Mouse (Mus musculus) forebrain, embryonic 12.5 days (tissue): Measurements from ENCODE around the gene AW011738. TPM values are rescaled to one million over a fixed set of nuclear protein-coding genes. Genes with fewer than 3 reads are reported as not detected.
A peak's percentile ranks its signal among the peaks of the same experiment; 100 is the strongest.

ENCODE experiments used
- ATAC-seq: fragments of 200-750 bp; cut with Nextera tagmentation; 2 replicates; pipeline ENCODE4 v1.8.0; 2017; ENCODE audit warnings: moderate TSS enrichment; ENCODE audit not compliant: low FRiP score
- H3K27ac ChIP-seq: fragments of 300-500 bp; sonication (generic); 2 replicates; pipeline ENCODE4 v1.5.1; 2016; ENCODE audit warnings: mild to moderate bottlenecking
- H3K27me3 ChIP-seq: fragments of 300-500 bp; sonication (generic); 2 replicates; pipeline ENCODE4 v1.6.1; 2016; ENCODE audit warnings: mild to moderate bottlenecking
- H3K36me3 ChIP-seq: fragments of 300-500 bp; sonication (generic); replicated peaks from 2 replicates; pipeline ENCODE4 v1.6.1; 2016; ENCODE audit warnings: mild to moderate bottlenecking
- H3K4me1 ChIP-seq: fragments of 300-500 bp; sonication (generic); 2 replicates; pipeline ENCODE4 v1.6.1; 2016
- H3K4me2 ChIP-seq: fragments of 300-500 bp; sonication (generic); 2 replicates; pipeline ENCODE4 v1.6.1; 2016; ENCODE audit warnings: mild to moderate bottlenecking, moderate library complexity
- H3K4me3 ChIP-seq: fragments of 300-500 bp; sonication (generic); replicated peaks from 2 replicates; pipeline ENCODE4 v1.5.1; 2016; ENCODE audit warnings: mild to moderate bottlenecking
- H3K9ac ChIP-seq: fragments of 300-500 bp; sonication (generic); 2 replicates; pipeline ENCODE4 v1.6.1; 2016; ENCODE audit warnings: mild to moderate bottlenecking
- H3K9me3 ChIP-seq: fragments of 300-500 bp; sonication (generic); 2 replicates; pipeline ENCODE4 v1.6.1; 2016
- WGBS: fragments of 180-500 bp; shearing (Covaris S2); methylation state at CpG from one replicate; pipeline ENCODE4 v1.1.7; 2016; 5-methylcytosine and 5-hydroxymethylcytosine counted together
- polyA plus RNA-seq: library from polyadenylated mRNA; unstranded; fragments of >200 nt; fragmentation: Nextera tagmentation; extraction: Ambion mirVana; gene quantifications from 2 replicates; pipeline ENCODE4 v1.2.1, GENCODE M21; 2016

Gene AW011738
- polyA plus RNA-seq, 1 experiment from 2014 or later = 7.1 TPM

DNA sequence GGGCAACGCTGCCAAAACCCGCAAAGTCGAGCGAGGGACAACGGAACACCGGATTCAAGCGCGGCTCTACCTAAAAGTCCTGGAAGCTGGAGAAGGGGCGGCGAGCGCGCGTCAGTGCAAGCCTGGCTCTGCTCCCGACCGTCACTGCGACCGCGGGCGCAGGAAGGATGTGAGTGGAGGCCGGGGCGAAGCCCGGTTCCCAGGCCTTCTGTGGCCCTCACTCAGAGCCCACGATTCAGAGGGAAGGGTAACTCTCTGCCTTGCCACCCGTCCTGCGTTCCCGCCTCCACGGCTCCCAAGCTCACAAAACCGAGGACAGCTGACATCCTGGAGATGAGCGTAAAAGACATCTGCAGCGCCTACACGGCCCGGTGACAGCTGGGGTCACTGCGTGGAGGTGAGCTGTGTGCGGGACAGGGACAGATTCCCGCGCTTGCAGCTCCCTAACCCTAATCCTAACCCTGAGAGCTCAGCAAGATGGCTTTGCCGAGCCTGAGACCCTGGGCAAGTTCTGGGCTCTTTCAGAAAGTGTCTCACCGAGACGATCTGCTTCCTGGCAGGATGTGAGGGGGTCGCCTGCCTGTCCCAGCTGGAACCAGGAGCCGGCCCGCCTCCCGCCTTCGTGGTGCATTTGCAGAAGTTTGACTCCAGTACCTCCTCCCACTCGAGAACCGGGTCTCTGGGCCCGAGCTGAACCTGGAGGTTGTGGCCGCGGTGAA is 468 bp downstream of the AW011738 start:
- peak overlapping the region; percentile 90 for H3K4me2 ChIP-seq
- ATAC-seq = peak; percentile 58
- 0 out of 2 replicates have a peak, but pooled peaks cover 10% of the 10 kb centered on the region for H3K36me3 ChIP-seq
- peak overlapping the region; percentile 59 for H3K27ac ChIP-seq
- WGBS = under 1% methylated on average over 49 of the region's 49 CpGs
- peaks cover 11% of the 10 kb centered on the region; the same call in 1 of the 2 replicates for H3K27me3 ChIP-seq
- no peaks in the 10 kb centered on the region for H3K9me3 ChIP-seq
- H3K9ac ChIP-seq = peak overlapping the region; percentile 74
- H3K4me1 ChIP-seq = peaks cover 37% of the 10 kb centered on the region
- H3K4me3 ChIP-seq = peak overlapping the region; percentile 52

GRCm38 (mm10) chr4:156208872-156209271 is 5.8 kb downstream of the AW011738 start:
- ATAC-seq = no peak
- H3K4me1 ChIP-seq = peaks cover 21% of the 10 kb centered on the region
- 0 out of 2 replicates have a peak, but pooled peaks cover 10% of the 10 kb centered on the region for H3K36me3 ChIP-seq
- no peak overlapping the region for H3K27ac ChIP-seq
- H3K27me3 ChIP-seq = peaks cover 7% of the 10 kb centered on the region; the same call in 1 of the 2 replicates
- WGBS = 91% methylated on average over 4 of the region's 4 CpGs
- no peaks in the 10 kb centered on the region for H3K9me3 ChIP-seq
- no peak overlapping the region for H3K9ac ChIP-seq
- no peak overlapping the region for H3K4me3 ChIP-seq
- no peak overlapping the region for H3K4me2 ChIP-seq

GRCm38 (mm10) chr4:156209963-156210635 is 7.0 kb downstream of the AW011738 start:
- 83% methylated on average over 13 of the region's 13 CpGs for WGBS
- Histone ChIP-seq H3K36me3 (0 out of 2 replicates have a peak, but pooled peaks cover 10% of the 10 kb centered on the region), H3K27me3 (no peaks in the 10 kb centered on the region), H3K4me2 (no peak overlapping the region), H3K27ac (no peak overlapping the region), H3K9me3 (no peaks in the 10 kb centered on the region), H3K4me1 (peaks cover 9% of the 10 kb centered on the region), H3K4me3 (no peak overlapping the region), H3K9ac (no peak overlapping the region)
- no peak for ATAC-seq

DNA sequence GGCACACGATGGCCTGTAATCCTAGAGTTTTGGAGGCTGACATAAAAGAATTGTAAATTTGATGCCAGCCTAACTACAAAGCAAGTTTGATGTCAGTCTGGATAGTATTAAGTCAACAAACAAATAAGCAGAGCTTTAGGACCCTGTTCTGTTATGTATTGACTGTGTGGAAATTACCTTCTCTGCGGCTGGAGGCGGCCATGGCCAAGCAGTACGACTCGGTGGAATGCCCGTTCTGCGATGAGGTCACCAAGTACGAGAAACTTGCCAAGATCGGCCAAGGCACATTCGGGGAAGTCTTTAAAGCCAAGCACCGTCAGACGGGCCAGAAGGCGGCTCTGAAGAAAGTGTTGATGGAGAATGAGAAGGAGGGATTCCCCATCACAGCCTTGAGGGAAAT is 10.0 kb downstream of the AW011738 start:
- Histone ChIP-seq H3K9ac (no peak overlapping the region), H3K9me3 (no peaks in the 10 kb centered on the region), H3K27ac (no peak overlapping the region), H3K27me3 (no peaks in the 10 kb centered on the region), H3K4me3 (no peak overlapping the region), H3K4me1 (no peaks in the 10 kb centered on the region), H3K36me3 (0 out of 2 replicates have a peak, but pooled peaks cover 3% of the 10 kb centered on the region), H3K4me2 (no peak overlapping the region)
- ATAC-seq = no peak
- 96% methylated on average over 13 of the region's 13 CpGs for WGBS

DNA sequence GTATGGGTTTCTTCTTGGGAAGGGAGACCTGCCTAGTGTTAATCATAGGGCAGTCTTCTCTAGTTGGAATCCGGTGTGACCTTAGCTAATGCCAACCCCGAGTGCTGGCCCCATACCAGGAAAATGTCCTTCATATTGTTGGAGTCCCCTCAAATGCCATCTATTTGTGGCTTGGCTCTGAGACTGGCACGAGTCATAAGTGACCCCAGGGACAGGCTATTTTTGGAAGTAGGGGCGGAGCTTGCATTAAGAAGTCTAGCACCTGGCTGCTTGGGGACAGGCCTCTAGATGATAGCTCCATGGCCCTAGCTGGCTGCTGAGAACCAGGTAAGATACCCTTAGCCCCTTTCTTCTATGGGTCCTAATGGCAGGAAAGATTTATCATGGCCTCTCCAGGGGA is 12.5 kb downstream of the AW011738 start, which contains the start of gene Perm1:
TSS of gene Perm1 (plus strand) at position 220 of the 400 bp plus-strand sequence.
- H3K4me1 ChIP-seq = no peaks in the 10 kb centered on the region
- H3K4me3 ChIP-seq = no peak within 1 kb of the TSS
- no peaks in the 10 kb centered on the region for H3K36me3 ChIP-seq
- H3K9ac ChIP-seq = no peak within 1 kb of the TSS
- no peak within 1 kb of the TSS for H3K27ac ChIP-seq
- H3K27me3 ChIP-seq = no peaks in the 10 kb centered on the region
- no peak within 1 kb of the TSS for H3K4me2 ChIP-seq
- WGBS = 83% methylated on average over 4 of the region's 4 CpGs
- no peak for ATAC-seq
- H3K9me3 ChIP-seq = no peaks in the 10 kb centered on the region

- Histone ChIP-seq H3K4me2 (no peak overlapping the region), H3K9ac (no peak overlapping the region), H3K27me3 (no peaks in the 10 kb centered on the region), H3K9me3 (no peaks in the 10 kb centered on the region), H3K4me3 (no peak overlapping the region), H3K36me3 (no peaks in the 10 kb centered on the region), H3K4me1 (no peaks in the 10 kb centered on the region), H3K27ac (no peak overlapping the region)
- 89% methylated on average over 2 of the region's 2 CpGs for WGBS
- no peak for ATAC-seq
Measured at GRCm38 (mm10) chr4:156216196-156216595, 13.1 kb downstream of the AW011738 start.

DNA sequence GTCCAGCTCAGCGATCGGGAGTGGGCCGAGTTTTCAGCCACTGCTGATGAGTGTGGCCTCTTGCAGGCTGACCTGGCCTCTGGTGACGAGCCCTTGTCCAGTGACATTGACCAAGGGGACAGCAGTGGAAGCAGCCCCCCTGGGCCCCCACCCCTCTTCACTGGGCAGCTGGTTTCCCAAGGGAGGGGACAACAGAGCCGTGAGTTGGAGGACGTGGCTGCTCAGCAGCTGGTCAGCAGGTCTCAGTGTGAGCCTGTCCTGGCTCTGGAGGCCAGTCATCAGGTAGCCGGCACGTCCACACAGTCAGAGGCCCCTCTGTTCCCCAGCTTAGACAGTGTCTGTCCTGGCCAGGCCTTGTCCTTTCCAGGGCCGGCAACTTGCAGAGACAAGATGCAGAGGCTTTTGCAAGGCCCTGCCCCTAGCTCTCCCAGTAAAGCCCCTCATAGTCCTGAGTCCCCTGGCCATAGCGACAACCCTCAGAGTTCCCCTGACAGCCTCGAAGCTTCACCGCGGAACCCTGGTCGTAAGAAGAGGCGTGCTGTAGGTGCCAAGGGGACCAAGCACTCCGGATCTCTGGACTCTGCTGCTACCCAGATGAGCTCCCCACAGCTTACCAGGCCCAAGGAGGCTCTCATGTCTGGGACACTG is 14.0 kb downstream of the AW011738 start:
- no peaks in the 10 kb centered on the region for H3K36me3 ChIP-seq
- WGBS = 81% methylated on average over 16 of the region's 16 CpGs
- no peak for ATAC-seq
- H3K27me3 ChIP-seq = no peaks in the 10 kb centered on the region
- no peaks in the 10 kb centered on the region for H3K9me3 ChIP-seq
- no peak overlapping the region for H3K4me2 ChIP-seq
- H3K27ac ChIP-seq = no peak overlapping the region
- H3K4me3 ChIP-seq = no peak overlapping the region
- no peak overlapping the region for H3K9ac ChIP-seq
- no peaks in the 10 kb centered on the region for H3K4me1 ChIP-seq

DNA sequence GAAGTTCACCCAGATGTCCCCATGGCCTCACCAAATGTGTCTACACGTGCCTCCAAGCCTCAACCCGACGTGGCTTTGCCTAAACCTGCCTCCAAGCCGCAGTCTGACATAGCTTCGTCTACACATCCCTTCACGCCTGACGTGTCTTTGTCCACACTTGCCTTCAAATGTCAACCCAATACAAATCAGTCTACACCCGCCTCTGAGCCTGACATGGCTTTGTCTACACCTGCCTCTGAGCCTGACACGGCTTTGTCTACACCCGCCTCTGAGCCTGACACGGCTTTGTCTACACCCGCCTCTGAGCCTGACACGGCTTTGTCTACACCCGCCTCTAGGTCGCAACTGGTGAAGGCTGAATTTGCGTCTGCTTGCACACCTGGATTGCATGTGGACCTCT is 14.7 kb downstream of the AW011738 start:
- 82% methylated on average over 16 of the region's 16 CpGs for WGBS
- ATAC-seq = no peak

GRCm38 (mm10) chr4:156219936-156220335 is 16.8 kb downstream of the AW011738 start:
- no peaks in the 10 kb centered on the region for H3K27me3 ChIP-seq
- H3K4me2 ChIP-seq = no peak overlapping the region
- WGBS = 86% methylated on average over 11 of the region's 11 CpGs
- ATAC-seq = no peak
- H3K4me1 ChIP-seq = no peaks in the 10 kb centered on the region
- no peaks in the 10 kb centered on the region for H3K36me3 ChIP-seq
- no peak overlapping the region for H3K9ac ChIP-seq
- no peaks in the 10 kb centered on the region for H3K9me3 ChIP-seq
- H3K27ac ChIP-seq = no peak overlapping the region
- H3K4me3 ChIP-seq = no peak overlapping the region

More for the DNA sequence above, 14.7 kb downstream of the AW011738 start:
- Histone ChIP-seq H3K9me3 (no peaks in the 10 kb centered on the region), H3K27me3 (no peaks in the 10 kb centered on the region), H3K4me2 (no peak overlapping the region), H3K9ac (no peak overlapping the region), H3K4me3 (no peak overlapping the region), H3K4me1 (no peaks in the 10 kb centered on the region), H3K36me3 (no peaks in the 10 kb centered on the region), H3K27ac (no peak overlapping the region)

DNA sequence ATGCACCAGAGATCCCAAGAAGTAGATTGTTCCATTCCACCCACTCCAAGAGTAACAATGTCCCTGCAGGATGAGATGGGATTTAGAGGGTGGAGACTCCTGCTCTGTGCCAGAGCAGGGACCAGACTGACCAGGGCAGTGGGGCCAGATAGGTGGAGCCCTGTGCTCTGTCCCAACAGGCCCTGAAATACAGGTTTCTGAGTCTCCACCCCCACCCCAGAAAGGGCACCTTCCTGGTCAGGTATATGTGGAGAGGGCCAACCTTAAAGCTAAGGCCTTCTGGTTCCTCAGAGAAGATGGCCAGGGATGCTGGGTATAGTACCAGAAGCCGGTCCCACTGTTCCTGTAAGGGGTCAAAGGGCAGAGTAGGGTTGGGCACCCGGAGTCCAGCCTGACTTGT is 21.2 kb downstream of the AW011738 start:
- no peaks in the 10 kb centered on the region for H3K27me3 ChIP-seq
- no peak overlapping the region for H3K4me3 ChIP-seq
- 91% methylated on average over 2 of the region's 2 CpGs for WGBS
- no peak overlapping the region for H3K27ac ChIP-seq
- H3K9ac ChIP-seq = no peak overlapping the region
- no peaks in the 10 kb centered on the region for H3K9me3 ChIP-seq
- peaks cover 10% of the 10 kb centered on the region for H3K36me3 ChIP-seq
- peaks cover 9% of the 10 kb centered on the region; the same call in 1 of the 2 replicates for H3K4me1 ChIP-seq
- no peak for ATAC-seq
- no peak overlapping the region for H3K4me2 ChIP-seq

- H3K4me2 ChIP-seq = no peak overlapping the region
- no peak overlapping the region for H3K27ac ChIP-seq
Measured at GRCm38 (mm10) chr4:156227752-156228392, 24.8 kb downstream of the AW011738 start.

More at GRCm38 (mm10) chr4:156227752-156228392, 24.8 kb downstream of the AW011738 start:
- peaks cover 9% of the 10 kb centered on the region; the same call in 1 of the 2 replicates for H3K4me1 ChIP-seq
- H3K36me3 ChIP-seq = peaks cover 46% of the 10 kb centered on the region
- H3K27me3 ChIP-seq = no peaks in the 10 kb centered on the region
- no peak overlapping the region for H3K4me3 ChIP-seq
- 0 out of 2 replicates have a peak, but pooled peaks have one; percentile 6 for ATAC-seq
- no peak overlapping the region for H3K9ac ChIP-seq
- no peaks in the 10 kb centered on the region for H3K9me3 ChIP-seq
- WGBS = 37% methylated on average over 18 of the region's 18 CpGs
